Mouse (Mus musculus) 3134 (cell line): ENCODE results near the gene Slc9a3r1.

ENCODE experiments used
- DNase-seq: peaks from one replicate; pipeline ENCODE4 v3.0.0-alpha.2; 2011; ENCODE audit warnings: low spot score; ENCODE audit not compliant: insufficient read length; ENCODE audit errors: extremely low read depth

Gene Slc9a3r1

GRCm38 (mm10) chr11:115161578-115162204, 1.4 kb upstream of the Slc9a3r1 start:
- DNase-seq = no peak

DNA sequence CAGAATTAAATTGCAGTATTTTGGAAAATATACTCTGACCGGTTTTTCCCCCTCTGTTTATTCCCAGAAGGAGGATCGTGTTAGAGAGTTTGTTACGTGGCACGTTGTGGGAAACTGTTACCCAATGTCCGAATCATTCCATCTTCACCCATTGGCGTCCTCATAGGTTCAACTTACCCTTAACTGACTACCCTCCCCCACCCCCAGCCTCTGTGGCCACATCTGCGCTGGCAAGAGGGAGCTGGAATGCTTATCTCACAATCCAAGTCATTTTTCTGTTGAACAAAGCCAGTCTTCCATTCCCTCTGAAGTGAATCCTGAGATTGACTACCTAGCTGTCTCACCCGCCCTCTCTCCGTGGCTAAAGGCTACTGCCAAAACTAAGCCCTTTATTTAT, 938 bp upstream of the Slc9a3r1 start:
- no peak for DNase-seq

GRCm38 (mm10) chr11:115163568-115164150, 518 bp downstream of the Slc9a3r1 start:
- DNase-seq = no peak

GRCm38 (mm10) chr11:115164341-115164975, 1.3 kb downstream of the Slc9a3r1 start:
- peak; percentile 76 for DNase-seq

- DNase-seq = peak; percentile 74
These were observed 1.8 kb downstream of the Slc9a3r1 start for GRCm38 (mm10) chr11:115164976-115165374.

DNA sequence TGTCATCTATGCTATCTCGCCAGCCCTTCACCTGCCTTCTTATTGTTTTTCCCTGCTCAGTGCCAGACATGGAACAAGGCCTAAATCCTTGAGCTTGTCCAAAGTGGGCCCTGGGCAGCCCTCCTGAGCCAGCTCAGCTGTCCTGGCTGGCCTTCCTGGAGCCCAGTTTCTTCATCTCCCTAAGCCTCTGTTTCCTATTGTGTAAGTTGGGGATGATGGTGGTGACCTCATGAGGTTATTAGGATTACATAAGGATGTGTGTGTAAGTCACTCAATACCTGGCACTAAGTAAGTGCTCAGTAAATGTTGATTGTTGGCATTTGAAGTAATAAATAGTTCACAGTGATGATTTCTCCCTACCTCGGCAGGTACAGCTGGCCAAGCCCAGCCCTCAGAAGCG, 3.6 kb downstream of the Slc9a3r1 start:
- DNase-seq = no peak

DNA sequence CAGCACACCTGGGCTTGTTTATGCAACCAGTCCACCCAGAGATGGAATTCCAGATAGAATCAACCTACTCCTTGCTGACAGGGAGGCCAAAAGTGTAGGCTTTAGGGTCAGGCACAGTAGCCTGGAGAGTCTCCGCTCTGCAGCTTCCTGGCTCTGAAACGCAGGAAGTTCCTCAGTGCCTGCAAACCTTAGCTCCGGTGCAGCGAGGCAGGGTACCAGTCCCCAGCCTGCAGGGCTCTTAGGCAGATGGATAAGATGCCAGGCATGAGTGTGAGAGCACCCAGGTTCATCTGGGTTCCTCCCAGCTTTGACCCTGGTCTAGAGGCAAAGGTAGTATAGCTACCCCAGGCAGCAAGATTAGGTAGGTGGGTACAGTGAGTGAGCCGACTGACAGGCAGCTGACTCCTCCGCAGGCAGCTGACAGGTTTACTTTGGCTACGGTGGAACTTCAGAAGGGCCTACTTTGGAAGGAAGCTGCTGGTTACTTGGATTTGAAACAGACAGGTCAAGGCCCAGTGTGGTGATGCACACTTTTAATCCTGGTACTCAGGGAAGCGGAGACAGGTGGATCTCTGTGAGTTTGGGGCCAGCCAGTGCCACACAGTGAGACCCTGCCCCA, 4.6 kb downstream of the Slc9a3r1 start:
- DNase-seq = no peak

DNA sequence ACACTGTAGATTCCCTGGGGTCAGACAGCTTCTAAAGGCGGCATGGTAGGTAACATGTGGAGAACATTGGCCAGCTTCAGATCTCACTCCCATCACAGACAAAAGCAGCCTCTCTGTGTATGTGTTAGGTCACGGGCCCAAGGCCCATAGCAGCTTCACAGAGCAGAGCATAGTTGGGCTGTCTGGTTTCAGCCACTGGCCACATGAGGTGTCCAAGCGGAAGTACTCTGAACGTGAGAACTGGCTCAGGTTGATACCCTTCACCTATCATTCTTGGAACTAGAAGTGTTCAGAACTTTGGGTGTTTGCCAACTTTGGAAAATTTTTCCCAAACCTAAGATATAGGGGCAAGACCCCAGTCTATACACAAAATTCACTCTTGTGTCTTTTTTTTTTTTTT, 6.3 kb downstream of the Slc9a3r1 start:
- DNase-seq = no peak

DNA sequence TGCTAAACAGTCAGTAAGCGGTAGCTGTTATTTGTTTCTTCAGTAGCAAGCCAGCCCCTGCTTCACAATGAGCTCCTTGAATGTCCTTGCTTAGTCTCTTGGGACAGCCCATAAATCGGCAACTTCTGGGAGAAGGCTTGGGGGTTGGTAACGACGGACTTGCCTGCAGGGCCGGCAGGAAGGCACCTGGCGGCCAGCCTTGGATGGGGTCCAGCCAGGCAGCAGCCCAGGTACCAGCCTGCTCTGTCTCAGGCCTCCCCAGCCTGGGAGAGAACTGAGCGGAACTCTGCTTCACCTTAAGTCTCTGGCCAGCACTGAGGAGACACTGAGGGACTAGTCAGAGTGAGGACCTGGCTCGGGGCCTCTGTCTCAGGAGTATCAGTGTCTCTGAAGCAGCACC, 8.0 kb downstream of the Slc9a3r1 start:
- DNase-seq = no peak

GRCm38 (mm10) chr11:115172825-115173287, 9.7 kb downstream of the Slc9a3r1 start:
- DNase-seq = peak; percentile 77

DNA sequence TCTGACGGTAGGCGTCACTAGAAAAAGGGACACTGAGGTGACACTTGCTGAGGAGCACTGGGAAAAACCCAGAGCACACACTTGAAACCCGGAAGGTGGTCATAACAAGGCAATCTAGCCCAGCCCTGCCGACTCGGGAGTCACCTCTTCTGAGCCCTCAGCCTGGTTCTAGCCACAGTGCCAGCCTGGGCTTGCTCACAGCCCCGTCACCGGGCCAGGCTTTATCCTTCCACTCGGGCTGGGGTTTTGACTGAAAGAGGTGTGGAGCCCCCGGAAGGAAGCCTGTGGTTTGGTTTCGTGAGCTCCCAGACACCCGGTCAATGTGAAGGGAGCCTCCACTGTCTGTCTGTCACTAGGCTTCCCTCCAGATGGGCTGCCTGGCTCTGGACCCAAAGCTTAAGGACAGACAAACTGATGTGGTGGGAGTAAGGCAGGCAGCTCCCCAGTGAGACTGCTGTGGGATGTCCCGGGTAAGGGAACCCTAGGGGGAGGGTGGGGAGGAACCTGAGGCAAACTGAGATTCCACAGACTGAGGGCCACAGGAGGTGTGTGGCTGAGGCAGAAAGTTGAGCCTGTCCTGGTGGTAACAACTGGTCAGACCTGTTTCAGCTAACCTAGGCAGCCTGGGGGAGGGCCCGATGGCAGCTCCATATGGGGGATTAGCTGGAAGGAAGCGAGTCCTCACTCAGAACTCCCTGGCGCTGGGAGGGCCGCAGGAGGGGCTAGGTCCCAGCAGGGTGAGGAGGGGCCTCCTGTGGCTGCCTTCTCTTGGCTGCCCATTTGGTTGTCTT, 10.6 kb downstream of the Slc9a3r1 start:
- DNase-seq = peak; percentile 42

DNA sequence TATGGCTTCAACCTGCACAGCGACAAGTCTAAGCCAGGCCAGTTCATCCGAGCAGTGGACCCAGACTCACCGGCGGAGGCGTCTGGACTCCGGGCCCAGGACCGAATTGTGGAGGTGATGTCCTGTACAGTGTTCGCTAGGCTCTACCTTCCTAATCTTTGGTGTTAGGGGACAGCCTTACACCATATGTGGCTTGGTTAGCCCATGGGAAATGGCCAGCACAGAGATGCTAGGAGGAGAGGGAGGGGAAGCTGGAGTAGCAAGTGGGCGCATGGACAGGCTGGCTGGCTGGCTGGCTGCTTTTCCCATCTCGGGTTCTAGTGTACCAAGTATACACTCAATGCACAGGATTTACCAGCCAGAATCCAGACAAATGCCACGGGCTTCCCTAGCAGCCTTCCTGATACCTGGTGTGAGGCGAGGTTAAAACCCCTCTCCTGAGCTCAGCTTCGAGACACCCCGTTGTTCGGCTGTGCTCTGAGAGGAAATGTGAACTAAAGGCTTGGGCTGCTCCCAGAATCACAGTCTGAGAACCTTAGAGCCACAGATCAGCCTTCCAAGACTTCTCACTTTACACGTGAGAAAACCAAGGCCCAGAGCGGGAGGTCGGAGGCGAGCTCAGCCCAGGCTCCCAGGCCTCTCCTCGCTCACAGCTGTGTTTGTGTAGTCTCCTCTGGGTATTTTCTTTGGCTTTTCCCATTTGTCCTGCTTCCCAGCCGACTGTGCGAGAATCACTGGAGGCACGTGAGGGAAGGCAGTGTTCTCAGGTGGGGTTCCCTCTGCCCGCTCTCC, 13.5 kb downstream of the Slc9a3r1 start:
- no peak for DNase-seq

- DNase-seq = no peak
These were observed 14.5 kb downstream of the Slc9a3r1 start for GRCm38 (mm10) chr11:115177559-115178195.

DNA sequence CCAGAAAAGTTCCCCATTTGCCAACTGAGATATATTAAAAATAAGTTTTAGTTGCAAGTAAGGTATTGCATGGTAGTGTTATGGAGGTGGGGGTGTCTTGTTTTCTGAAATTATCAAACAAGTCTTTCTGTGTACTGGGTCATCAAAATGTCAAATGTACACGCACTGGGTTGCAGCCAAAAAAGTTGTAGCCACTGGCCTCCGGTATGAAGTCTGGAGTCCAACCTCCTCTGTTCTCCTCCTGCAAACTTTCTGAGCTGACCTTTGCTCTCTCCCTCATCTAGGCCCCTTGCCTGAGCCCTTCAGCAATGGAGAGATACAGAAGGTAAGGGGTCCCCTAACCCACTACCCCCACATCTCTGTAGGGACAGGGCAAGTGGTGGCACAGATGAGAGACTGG, 15.6 kb downstream of the Slc9a3r1 start:
- DNase-seq = no peak

DNA sequence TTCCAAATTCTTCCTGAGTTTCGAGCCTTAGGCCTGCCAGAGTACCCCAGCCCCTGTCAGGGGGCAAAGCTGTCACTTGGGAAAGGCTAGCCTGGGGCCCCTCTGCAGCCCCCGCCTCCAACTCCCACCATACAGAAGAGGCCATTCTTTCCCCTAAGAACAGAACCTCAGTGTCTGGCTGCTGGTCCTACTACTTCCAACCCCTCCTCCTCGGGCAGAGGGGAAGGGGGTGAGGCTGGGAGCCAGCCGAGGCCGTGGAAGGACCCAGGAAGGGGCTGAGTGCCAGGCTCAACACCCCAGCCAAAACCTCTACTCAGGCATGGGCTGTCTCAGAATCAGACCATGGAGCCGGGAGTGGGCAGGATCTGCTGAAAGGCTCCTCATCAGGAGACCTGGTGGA, 16.1 kb downstream of the Slc9a3r1 start:
- no peak for DNase-seq

- no peak for DNase-seq
These were observed 16.7 kb downstream of the Slc9a3r1 start for GRCm38 (mm10) chr11:115179881-115180280.

GRCm38 (mm10) chr11:115181913-115182638, 18.9 kb downstream of the Slc9a3r1 start:
- peak; percentile 58 for DNase-seq

GRCm38 (mm10) chr11:115184973-115185372, 21.8 kb downstream of the Slc9a3r1 start:
- no peak for DNase-seq

GRCm38 (mm10) chr11:115187224-115187639, 24.1 kb downstream of the Slc9a3r1 start, which contains the start of gene Tmem104:
Gene Tmem104 (plus strand): TSS chr11:115187487.
- peak; percentile 98 for DNase-seq
